12 mouse cellular contexts compared by ENCODE assay signal in genomic region chr17:36001121-36001897, GRCm38 (mm10). TPM values are rescaled to one million over a fixed set of nuclear protein-coding genes. Genes with fewer than 3 reads are reported as not detected.
A peak's percentile ranks its signal among the peaks of the same experiment; 100 is the strongest.
DNase-seq lines count a peak whose midpoint lies in the region; ATAC-seq lines count a peak whose summit lies in the region.
"Had no signal": no experiment of that assay in that cellular context is flagged by ENCODE, and none has a peak within 500 bp of the region (broad histone marks: within the 10 kb centered on the region; RNA-seq: fewer than 3 reads in every experiment).

No protein-coding gene starts in this region.

- 74% methylated on average over 12 of the region's 12 CpGs for WGBS in liver, embryonic 15.5 days (ENCODE audit: insufficient replicate concordance)

- H3K9me3 ChIP-seq in megakaryocyte, embryonic 14.5 days, result peaks cover 42% of the 10 kb centered on the region
- H3K9me3 ChIP-seq in liver, embryonic 15.5 days (replicated peaks), result peaks cover 17% of the 10 kb centered on the region; the same call in 1 of the 2 replicates
- H3K9me3 ChIP-seq: limb, embryonic 10.5 days had no signal

- H3K4me3 ChIP-seq in megakaryocyte, embryonic 14.5 days (replicated peaks), result peak overlapping the region; percentile 79
- H3K4me3 ChIP-seq in liver, embryonic 15.5 days (replicated peaks), result peak overlapping the region; percentile 26
- H3K4me3 ChIP-seq: kidney, embryonic 15.5 days; limb, embryonic 10.5 days had no signal

- H3K9ac ChIP-seq in liver, embryonic 15.5 days, result 0 out of 2 replicates have a peak overlapping the region, but pooled peaks have one; percentile 1
- H3K9ac ChIP-seq: kidney, embryonic 15.5 days had no signal

- no peak for ATAC-seq in megakaryocyte, adult 5-6 weeks (ENCODE audit: poor library complexity, severe bottlenecking)
- ATAC-seq in liver, embryonic 15.5 days (ENCODE audit: insufficient read depth), result peak; percentile 58

- H3K27me3 ChIP-seq in megakaryocyte, embryonic 14.5 days (replicated peaks), result no peaks in the 10 kb centered on the region
- no peaks in the 10 kb centered on the region for H3K27me3 ChIP-seq in liver, embryonic 15.5 days
- H3K27me3 ChIP-seq: kidney, embryonic 15.5 days had no signal

- peak overlapping the region; percentile 92 for H3K27ac ChIP-seq in liver, embryonic 15.5 days (replicated peaks)
- H3K27ac ChIP-seq: kidney, embryonic 15.5 days; limb, embryonic 10.5 days had no signal

- peak overlapping the region; percentile 77 for H3K4me2 ChIP-seq in liver, embryonic 15.5 days
- H3K4me2 ChIP-seq: kidney, embryonic 15.5 days had no signal

- H3K4me1 ChIP-seq in megakaryocyte, embryonic 14.5 days, result peaks cover 63% of the 10 kb centered on the region
- peaks cover 74% of the 10 kb centered on the region for H3K4me1 ChIP-seq in liver, embryonic 15.5 days (replicated peaks)

- H3K36me3 ChIP-seq in megakaryocyte, embryonic 14.5 days (replicated peaks; ENCODE audit: low read length), result peaks cover 70% of the 10 kb centered on the region
- H3K36me3 ChIP-seq in liver, embryonic 15.5 days (replicated peaks), result peaks cover 46% of the 10 kb centered on the region

- peak; percentile 45 for DNase-seq in R1 (ENCODE audit: low read depth, low spot score)
- peak; percentile 55 for DNase-seq in thymus, postnatal 4 days
- DNase-seq in lung, postnatal 14 days, result no peak
- no peak for DNase-seq in frontal cortex, postnatal 14 days (ENCODE audit: low spot score in 2 of 2)
- no peak for DNase-seq in lung, postnatal 4 days
- DNase-seq: cerebellum, adult 11-12 months; heart, postnatal 4 days had no signal

RNA-seq across cellular contexts. Expression of gene H2-T24, which starts 19.1 kb away (rescaled TPM):
- 3.9 TPM in 1 of 2 replicates, not detected in the other for polyA plus RNA-seq in megakaryocyte, embryonic 14.5 days (2012; ENCODE audit: insufficient read depth, low replicate concordance)
- total RNA-seq in megakaryocyte, adult 5-6 weeks (2015), result 19.5 and 20.8 TPM in 2 replicates
- 85.4 and 88.2 TPM in 2 replicates for total RNA-seq in megakaryocyte, adult 5-6 weeks (2017)
- polyA plus RNA-seq in liver, embryonic 15.5 days (2015; fragmentation: Nextera tagmentation; extraction: Ambion mirVana), result 8.2 and 9.2 TPM in 2 replicates

RNA-seq across cellular contexts. Expression of gene Prr3, which starts 21.3 kb away (rescaled TPM):
- 11.4 and 13.7 TPM in 2 replicates for polyA plus RNA-seq in megakaryocyte, embryonic 14.5 days (2012; ENCODE audit: insufficient read depth, low replicate concordance)
- 7.5 and 8.9 TPM in 2 replicates for total RNA-seq in megakaryocyte, adult 5-6 weeks (2015)
- total RNA-seq in megakaryocyte, adult 5-6 weeks (2017), result 2.8 and 8.5 TPM in 2 replicates
- polyA plus RNA-seq in liver, embryonic 15.5 days (2015; fragmentation: Nextera tagmentation; extraction: Ambion mirVana), result 5.5 and 6.8 TPM in 2 replicates

RNA-seq across cellular contexts. Expression of gene Gnl1, which starts 21.7 kb away (rescaled TPM):
- 63.9 and 75.7 TPM in 2 replicates for polyA plus RNA-seq in megakaryocyte, embryonic 14.5 days (2012; ENCODE audit: insufficient read depth, low replicate concordance)
- 5.0 and 6.4 TPM in 2 replicates for total RNA-seq in megakaryocyte, adult 5-6 weeks (2015)
- 11.3 and 13.9 TPM in 2 replicates for total RNA-seq in megakaryocyte, adult 5-6 weeks (2017)
- 9.3 and 10.8 TPM in 2 replicates for polyA plus RNA-seq in liver, embryonic 15.5 days (2015; fragmentation: Nextera tagmentation; extraction: Ambion mirVana)

RNA-seq across cellular contexts. Expression of gene H2-T23, which starts 31.3 kb away (rescaled TPM):
- 13.8 and 44.0 TPM in 2 replicates for polyA plus RNA-seq in megakaryocyte, embryonic 14.5 days (2012; ENCODE audit: insufficient read depth, low replicate concordance)
- total RNA-seq in megakaryocyte, adult 5-6 weeks (2015), result 211 and 216 TPM in 2 replicates
- 185 and 224 TPM in 2 replicates for total RNA-seq in megakaryocyte, adult 5-6 weeks (2017)
- 52.8 and 65.8 TPM in 2 replicates for polyA plus RNA-seq in liver, embryonic 15.5 days (2015; fragmentation: Nextera tagmentation; extraction: Ambion mirVana)

RNA-seq across cellular contexts. Expression of gene Abcf1, which starts 31.7 kb away (rescaled TPM):
- 86.0 and 161 TPM in 2 replicates for polyA plus RNA-seq in megakaryocyte, embryonic 14.5 days (2012; ENCODE audit: insufficient read depth, low replicate concordance)
- 31.8 and 32.7 TPM in 2 replicates for total RNA-seq in megakaryocyte, adult 5-6 weeks (2015)
- total RNA-seq in megakaryocyte, adult 5-6 weeks (2017), result 101 and 128 TPM in 2 replicates
- polyA plus RNA-seq in liver, embryonic 15.5 days (2015; fragmentation: Nextera tagmentation; extraction: Ambion mirVana), result 37.4 and 47.0 TPM in 2 replicates

Comparison
In these comparisons a context has a peak if more than half of its experiments do, and no peak if none do; other contexts are left out.
1. DNase-seq: peak in R1 (single experiment) and thymus, postnatal 4 days (single experiment); none in lung, postnatal 14 days (single experiment), frontal cortex, postnatal 14 days (0 of 2) and lung, postnatal 4 days (0 of 2).